Mouse (Mus musculus) cortical plate, adult 2 months (tissue): Measurements from ENCODE around the gene Slc17a1.

Source experiments
- CTCF ChIP-seq: fragments of 200-500 bp; IDR thresholded peaks from 2 replicates; pipeline ENCODE4 v1.5.1; 2011; ENCODE audit warnings: mild to moderate bottlenecking, control low read depth, low read length; ENCODE audit not compliant: insufficient read depth; ENCODE audit errors: extremely low read depth
- POLR2A ChIP-seq: fragments of 200-500 bp; IDR thresholded peaks from 2 replicates; pipeline ENCODE4 v1.6.1; 2011; ENCODE audit warnings: mild to moderate bottlenecking, low read length, control low read depth; ENCODE audit not compliant: insufficient read depth; ENCODE audit errors: extremely low read depth

- TF ChIP-seq CTCF (no peak), POLR2A (no peak)
Observed at GRCm38 (mm10) chr13:23820179-23820940, 47.2 kb upstream of the Slc17a1 start.
